Mouse (Mus musculus) kidney, embryonic 16.5 days (tissue): ENCODE results near the gene Nabp1. TPM values are rescaled to one million over a fixed set of nuclear protein-coding genes. Genes with fewer than 3 reads are reported as not detected.

Experiments
- ATAC-seq: fragments of 200-750 bp; cut with Nextera tagmentation; 2 replicates; pipeline ENCODE4 v1.8.0; 2017; ENCODE audit warnings: moderate TSS enrichment; ENCODE audit not compliant: low FRiP score, low TSS enrichment
- H3K27ac ChIP-seq: fragments of 300-500 bp; sonication (generic); 2 replicates; pipeline ENCODE4 v1.5.1; 2014; ENCODE audit warnings: low read length
- H3K27me3 ChIP-seq: fragments of 300-500 bp; sonication (generic); 2 replicates; pipeline ENCODE4 v1.6.1; 2014; ENCODE audit warnings: low read length, control low read depth, mixed read lengths; ENCODE audit not compliant: insufficient read depth
- H3K36me3 ChIP-seq: fragments of 300-500 bp; sonication (generic); 2 replicates; pipeline ENCODE4 v1.6.1; 2014; ENCODE audit warnings: low read length, control low read depth, mixed read lengths; ENCODE audit not compliant: insufficient read depth
- H3K4me1 ChIP-seq: fragments of 300-500 bp; sonication (generic); 2 replicates; pipeline ENCODE4 v1.6.1; 2014; ENCODE audit warnings: low read length, control low read depth, mixed read lengths; ENCODE audit not compliant: insufficient read depth
- H3K4me2 ChIP-seq: fragments of 300-500 bp; sonication (generic); replicated peaks from 2 replicates; pipeline ENCODE4 v1.6.1; 2014; ENCODE audit warnings: low read depth, low read length
- H3K4me3 ChIP-seq: fragments of 300-500 bp; sonication (generic); 2 replicates; pipeline ENCODE4 v1.5.1; 2014; ENCODE audit warnings: mild to moderate bottlenecking, low read length
- H3K9ac ChIP-seq: fragments of 300-500 bp; sonication (generic); replicated peaks from 2 replicates; pipeline ENCODE4 v1.6.1; 2014; ENCODE audit warnings: low read length
- H3K9me3 ChIP-seq: fragments of 300-500 bp; sonication (generic); 2 replicates; pipeline ENCODE4 v1.6.1; 2016; ENCODE audit warnings: low read length, control low read depth
- WGBS: fragments of 180-500 bp; shearing (Covaris S2); extraction: QIAGEN DNeasy Blood & Tissue Kit; methylation state at CpG from one replicate; pipeline ENCODE4 v1.1.7; 2014; 5-methylcytosine and 5-hydroxymethylcytosine counted together
- polyA plus RNA-seq: library from polyadenylated mRNA; unstranded; fragments of >200 nt; fragmentation: Nextera tagmentation; extraction: Ambion mirVana; gene quantifications from 2 replicates; pipeline ENCODE4 v1.2.1, GENCODE M21; 2015

Nabp1 gene
- polyA plus RNA-seq, 1 experiment from 2014 or later, result 29.3 TPM

DNA sequence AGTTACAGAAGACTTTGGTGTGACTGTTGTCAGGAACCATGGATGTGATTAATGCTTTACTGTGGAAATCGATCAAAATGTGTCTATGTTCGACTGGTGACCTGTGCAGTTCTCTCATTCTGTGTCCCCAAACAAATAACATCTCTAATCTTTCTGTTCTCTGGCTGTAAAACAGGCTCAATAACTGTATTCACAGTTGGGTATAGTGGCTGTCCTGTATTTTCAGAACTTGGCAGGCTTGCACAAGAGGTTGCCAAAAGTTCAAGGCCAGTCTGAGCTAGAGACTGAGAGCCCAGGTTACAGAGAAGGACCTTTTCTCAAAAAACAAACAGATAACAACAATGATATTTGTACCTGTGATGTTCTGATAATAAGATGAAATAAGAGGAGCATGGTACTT lies 34.1 kb upstream of the Nabp1 start:
- Histone ChIP-seq H3K4me2 (no peak overlapping the region), H3K36me3 (no peaks in the 10 kb centered on the region), H3K4me3 (no peak overlapping the region), H3K27me3 (no peaks in the 10 kb centered on the region), H3K4me1 (peaks cover 15% of the 10 kb centered on the region), H3K9me3 (no peaks in the 10 kb centered on the region), H3K27ac (no peak overlapping the region), H3K9ac (no peak overlapping the region)
- WGBS, result 89% methylated on average over 2 of the region's 2 CpGs
- ATAC-seq, result no peak

DNA sequence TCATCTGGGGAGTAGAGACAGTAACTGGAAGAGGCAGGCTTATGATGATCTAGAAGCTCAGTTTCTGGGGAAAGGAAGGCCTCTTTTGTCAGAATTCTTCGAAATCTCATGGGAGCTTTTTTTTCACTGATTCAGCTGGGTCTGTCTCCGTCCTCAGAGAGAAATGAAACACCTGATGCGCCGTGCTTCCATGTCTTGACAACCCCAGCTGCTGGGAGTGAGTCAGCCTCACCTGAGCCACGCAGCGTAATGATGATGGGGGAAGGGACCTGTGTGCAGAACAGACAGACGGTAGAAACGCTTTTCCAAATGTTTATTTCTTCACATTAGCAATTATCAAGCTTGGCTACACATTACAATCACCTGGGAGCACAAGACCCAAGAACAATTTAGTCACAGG lies 31.6 kb upstream of the Nabp1 start:
- Histone ChIP-seq H3K27ac (peak overlapping the region; percentile 55; the same call in 1 of the 2 replicates), H3K4me2 (no peak overlapping the region), H3K4me1 (peaks cover 15% of the 10 kb centered on the region), H3K9ac (no peak overlapping the region), H3K4me3 (no peak overlapping the region), H3K27me3 (no peaks in the 10 kb centered on the region), H3K36me3 (no peaks in the 10 kb centered on the region), H3K9me3 (no peaks in the 10 kb centered on the region)
- WGBS, result 58% methylated on average over 8 of the region's 8 CpGs
- no peak for ATAC-seq

DNA sequence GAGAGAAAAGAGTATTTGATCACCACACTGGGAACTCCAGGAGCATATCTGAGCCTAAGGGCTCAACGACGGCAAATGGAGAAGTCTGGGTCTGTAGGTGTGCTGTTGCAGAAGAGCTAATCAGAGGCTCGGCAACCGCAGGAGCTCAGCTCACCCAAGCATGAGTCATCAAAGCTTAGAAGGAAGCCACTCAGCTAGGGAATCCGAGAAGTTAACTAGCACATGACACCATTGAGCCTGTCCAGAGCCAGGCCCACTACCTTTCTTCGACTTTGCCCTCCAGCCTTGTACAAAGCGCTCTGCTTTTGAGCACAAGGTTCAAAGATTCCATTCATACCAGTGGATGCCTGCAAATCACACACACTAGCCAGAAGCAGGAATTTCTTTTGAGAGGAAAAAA lies 30.9 kb upstream of the Nabp1 start:
- Histone ChIP-seq H3K27ac (peak overlapping the region; percentile 69; the same call in 1 of the 2 replicates), H3K27me3 (no peaks in the 10 kb centered on the region), H3K9ac (no peak overlapping the region), H3K4me1 (peaks cover 11% of the 10 kb centered on the region), H3K4me2 (no peak overlapping the region), H3K9me3 (no peaks in the 10 kb centered on the region), H3K36me3 (no peaks in the 10 kb centered on the region), H3K4me3 (no peak overlapping the region)
- WGBS, result 20% methylated on average over 7 of the region's 7 CpGs
- peak; percentile 94 for ATAC-seq

DNA sequence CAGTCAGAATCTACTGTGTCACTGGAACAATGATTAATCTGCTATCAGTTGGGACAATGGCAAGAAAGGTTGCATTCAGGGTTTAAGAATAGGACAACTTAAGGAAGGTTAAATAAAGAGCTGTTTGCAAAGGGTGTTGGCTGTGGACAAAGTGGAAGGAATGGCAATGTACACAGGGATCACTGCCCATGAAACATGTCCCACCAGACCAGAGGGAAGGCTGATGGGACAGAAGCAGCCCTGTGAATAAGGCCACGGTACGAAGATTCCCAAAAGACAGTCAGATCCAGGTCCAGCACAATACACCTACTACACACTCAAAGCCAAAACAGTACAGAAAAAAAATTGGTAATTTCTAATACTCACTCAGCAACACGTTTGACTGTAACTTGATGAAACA lies 30.3 kb upstream of the Nabp1 start:
- Histone ChIP-seq H3K9ac (no peak overlapping the region), H3K27ac (0 out of 2 replicates have a peak overlapping the region, but pooled peaks have one; percentile 18)

DNA sequence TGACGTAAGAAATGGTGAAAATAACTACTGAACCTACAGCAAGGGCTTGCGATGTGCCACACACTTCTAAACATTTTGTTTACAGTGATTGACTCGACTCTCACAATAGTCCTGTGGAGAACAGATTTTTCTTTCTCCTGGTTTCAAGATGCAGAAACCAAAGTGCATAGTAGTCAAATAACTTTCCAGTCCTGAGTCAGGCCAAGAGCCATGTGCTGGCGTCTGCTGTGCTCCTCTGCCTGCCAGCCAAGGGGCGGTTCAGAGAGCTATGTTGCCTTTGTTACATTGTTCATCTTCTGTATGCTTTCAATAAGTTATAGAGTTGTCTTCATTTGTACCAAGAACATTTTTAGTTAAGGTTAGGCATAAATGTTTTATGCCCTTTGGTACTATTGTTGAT lies 29.2 kb upstream of the Nabp1 start:
- WGBS, result 91% methylated on average over 5 of the region's 5 CpGs

More for the DNA sequence above, 30.3 kb upstream of the Nabp1 start:
- WGBS, result 69% methylated on average over 3 of the region's 3 CpGs
- ATAC-seq, result no peak
- Histone ChIP-seq H3K4me1 (peaks cover 11% of the 10 kb centered on the region), H3K27me3 (no peaks in the 10 kb centered on the region), H3K4me3 (no peak overlapping the region), H3K9me3 (no peaks in the 10 kb centered on the region), H3K36me3 (no peaks in the 10 kb centered on the region), H3K4me2 (no peak overlapping the region)

DNA sequence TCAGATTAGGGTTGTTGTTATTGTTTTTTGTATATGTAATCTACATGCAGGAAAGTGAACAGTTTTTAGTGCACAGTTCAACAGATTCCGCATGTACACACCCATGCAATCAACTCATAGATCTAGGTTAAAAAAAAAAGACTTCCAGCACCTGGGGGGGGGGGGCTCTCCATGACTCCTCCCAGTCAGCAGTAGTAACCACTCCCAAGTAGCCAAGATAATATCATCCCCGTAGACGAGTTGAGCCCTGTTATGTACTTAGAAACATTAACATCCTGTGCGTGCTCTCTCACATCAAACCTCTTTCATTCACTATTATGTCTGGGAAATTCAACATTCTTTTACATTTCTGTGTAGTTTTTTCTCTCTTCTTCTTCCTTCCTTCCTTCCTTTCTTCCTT lies 28.0 kb upstream of the Nabp1 start:
- Histone ChIP-seq H3K4me3 (no peak overlapping the region), H3K27ac (no peak overlapping the region), H3K36me3 (no peaks in the 10 kb centered on the region), H3K4me2 (no peak overlapping the region), H3K27me3 (no peaks in the 10 kb centered on the region), H3K4me1 (peaks cover 11% of the 10 kb centered on the region), H3K9me3 (no peaks in the 10 kb centered on the region), H3K9ac (no peak overlapping the region)
- 82% methylated on average over 4 of the region's 4 CpGs for WGBS
- no peak for ATAC-seq

More for the DNA sequence above, 29.2 kb upstream of the Nabp1 start:
- Histone ChIP-seq H3K27ac (no peak overlapping the region), H3K4me3 (no peak overlapping the region), H3K27me3 (no peaks in the 10 kb centered on the region), H3K4me2 (no peak overlapping the region), H3K36me3 (no peaks in the 10 kb centered on the region), H3K4me1 (peaks cover 11% of the 10 kb centered on the region), H3K9me3 (no peaks in the 10 kb centered on the region), H3K9ac (no peak overlapping the region)
- ATAC-seq, result no peak

DNA sequence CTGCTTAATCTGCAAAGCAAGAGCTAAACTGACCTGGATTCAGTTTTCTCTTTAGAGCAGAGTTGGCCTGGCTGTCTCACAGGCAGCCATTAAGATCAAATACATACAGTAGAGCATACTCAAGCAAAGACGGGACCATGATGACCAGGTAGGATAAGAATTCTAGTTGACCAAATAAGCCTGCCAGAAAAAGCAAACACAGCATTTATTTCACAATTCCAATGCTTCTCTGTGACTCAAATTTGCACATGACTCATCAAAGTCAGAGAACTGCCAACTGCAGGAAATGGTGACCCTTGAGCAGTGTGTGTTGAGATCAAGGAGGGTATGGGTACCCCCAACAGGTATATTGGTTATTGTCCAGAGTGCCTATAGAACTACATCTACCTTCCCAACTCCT lies 27.4 kb upstream of the Nabp1 start:
- Histone ChIP-seq H3K27ac (no peak overlapping the region), H3K4me1 (peaks cover 11% of the 10 kb centered on the region), H3K27me3 (no peaks in the 10 kb centered on the region), H3K9me3 (no peaks in the 10 kb centered on the region), H3K4me3 (no peak overlapping the region), H3K4me2 (no peak overlapping the region), H3K9ac (no peak overlapping the region), H3K36me3 (no peaks in the 10 kb centered on the region)
- ATAC-seq, result no peak
- WGBS, result 87% methylated on average over 1 of the region's 1 CpGs

DNA sequence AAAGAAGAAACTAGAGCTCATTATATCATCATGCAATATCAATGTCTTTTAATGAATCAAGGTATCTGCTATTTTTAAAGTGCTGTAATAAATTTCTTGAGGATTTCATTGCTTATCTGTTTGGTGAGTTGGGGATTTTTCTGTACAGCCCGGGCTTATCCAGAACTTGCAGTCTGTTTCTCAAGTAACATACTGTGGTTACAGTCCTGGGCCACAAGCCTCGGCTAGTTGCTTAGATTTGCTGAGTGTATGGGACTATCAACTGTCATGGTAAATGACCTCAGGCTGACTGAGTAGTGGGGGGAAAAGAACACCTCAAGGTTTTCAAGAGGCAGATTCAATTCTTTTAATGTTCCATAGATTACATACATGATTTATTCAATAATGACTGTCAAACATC lies 24.8 kb upstream of the Nabp1 start:
- ATAC-seq, result no peak
- no peaks in the 10 kb centered on the region for H3K9me3 ChIP-seq
- H3K4me1 ChIP-seq, result no peaks in the 10 kb centered on the region
- H3K27ac ChIP-seq, result no peak overlapping the region
- H3K9ac ChIP-seq, result no peak overlapping the region
- no peak overlapping the region for H3K4me2 ChIP-seq
- no peaks in the 10 kb centered on the region for H3K27me3 ChIP-seq
- 68% methylated on average over 2 of the region's 2 CpGs for WGBS
- no peak overlapping the region for H3K4me3 ChIP-seq
- H3K36me3 ChIP-seq, result no peaks in the 10 kb centered on the region

DNA sequence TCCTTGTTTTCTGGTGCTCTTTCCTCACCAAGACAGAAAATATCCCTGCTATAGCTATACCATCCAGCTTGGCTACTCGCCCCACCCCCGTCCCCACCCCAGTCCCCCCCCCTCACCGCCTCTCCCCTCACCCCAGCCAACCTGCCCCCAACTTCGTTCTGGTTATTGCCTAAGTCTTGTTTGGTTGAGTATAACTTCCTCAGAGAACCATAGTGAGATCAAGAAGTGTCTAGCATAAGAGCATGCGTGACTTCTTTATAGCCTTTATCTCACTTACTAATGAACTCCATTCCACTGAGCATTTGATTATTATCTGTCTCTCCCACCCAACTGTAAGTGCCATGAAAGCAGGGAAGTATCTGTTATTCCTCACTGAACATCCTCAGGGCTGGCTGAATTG lies 24.1 kb upstream of the Nabp1 start:
- H3K36me3 ChIP-seq, result no peaks in the 10 kb centered on the region
- 79% methylated on average over 5 of the region's 5 CpGs for WGBS
- no peak overlapping the region for H3K9ac ChIP-seq
- no peak overlapping the region for H3K4me3 ChIP-seq
- no peak for ATAC-seq
- H3K4me1 ChIP-seq, result no peaks in the 10 kb centered on the region
- no peaks in the 10 kb centered on the region for H3K9me3 ChIP-seq
- no peak overlapping the region for H3K27ac ChIP-seq
- no peaks in the 10 kb centered on the region for H3K27me3 ChIP-seq
- no peak overlapping the region for H3K4me2 ChIP-seq

DNA sequence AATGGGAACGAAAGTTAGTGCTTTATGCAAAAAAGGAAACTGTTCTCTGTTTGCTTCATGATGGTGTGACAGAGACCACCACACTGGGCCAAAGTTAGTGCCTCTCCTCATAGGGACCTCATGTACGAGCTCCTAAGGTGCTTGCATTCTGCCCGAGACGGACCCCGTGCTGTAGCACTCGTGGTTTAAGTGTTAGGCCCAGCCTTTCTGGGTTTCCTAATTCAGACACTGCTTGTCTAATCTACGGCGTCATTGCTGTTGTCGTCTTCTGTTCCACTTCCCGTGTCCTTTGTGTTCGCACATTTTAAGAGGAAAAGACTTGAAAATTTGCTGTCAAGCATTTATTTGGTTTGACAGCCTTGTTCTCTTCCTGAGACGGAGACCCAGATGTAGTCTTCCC lies 23.0 kb upstream of the Nabp1 start:
- no peaks in the 10 kb centered on the region for H3K4me1 ChIP-seq
- H3K4me3 ChIP-seq, result no peak overlapping the region
- H3K36me3 ChIP-seq, result no peaks in the 10 kb centered on the region
- H3K27ac ChIP-seq, result no peak overlapping the region
- no peaks in the 10 kb centered on the region for H3K9me3 ChIP-seq
- no peak overlapping the region for H3K9ac ChIP-seq
- no peak for ATAC-seq
- H3K4me2 ChIP-seq, result no peak overlapping the region
- no peaks in the 10 kb centered on the region for H3K27me3 ChIP-seq
- 77% methylated on average over 12 of the region's 12 CpGs for WGBS
